Mouse (Mus musculus): Measurements from ENCODE around the gene Krtap4-2.
"Not testable (repeated sequence)": the region's sequence is repeated elsewhere in the genome, so short reads cannot be mapped to it uniquely, and the experiment has no call there.

Krtap4-2 gene

DNA sequence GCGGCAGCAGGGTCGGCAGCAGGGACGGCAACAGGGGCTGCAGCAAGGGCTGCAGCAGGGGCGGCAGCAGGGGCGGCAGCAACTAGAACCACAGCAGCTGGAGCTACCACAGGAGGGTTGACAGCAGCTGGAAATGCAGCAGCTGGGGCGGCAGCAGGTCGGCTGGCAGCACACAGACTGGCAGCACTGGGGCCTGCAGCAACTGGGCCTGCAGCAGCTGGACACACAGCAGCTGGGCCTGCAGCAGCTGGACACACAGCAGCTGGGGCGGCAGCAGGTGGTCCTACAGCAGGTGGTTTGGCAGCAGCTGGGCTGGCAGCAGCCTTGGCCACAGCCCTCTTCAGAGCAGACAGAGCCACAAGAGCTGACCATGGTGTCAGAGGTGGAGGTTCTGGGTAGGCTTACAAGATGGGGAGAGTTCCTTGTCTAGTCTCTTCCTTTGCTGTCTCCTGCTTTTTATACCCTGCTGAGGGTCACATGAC lies at the start of gene Krtap4-2:
Gene Krtap4-2 (minus strand): TSS at position 432 of the 482 bp plus-strand sequence.
- no peak for DNase-seq

DNA sequence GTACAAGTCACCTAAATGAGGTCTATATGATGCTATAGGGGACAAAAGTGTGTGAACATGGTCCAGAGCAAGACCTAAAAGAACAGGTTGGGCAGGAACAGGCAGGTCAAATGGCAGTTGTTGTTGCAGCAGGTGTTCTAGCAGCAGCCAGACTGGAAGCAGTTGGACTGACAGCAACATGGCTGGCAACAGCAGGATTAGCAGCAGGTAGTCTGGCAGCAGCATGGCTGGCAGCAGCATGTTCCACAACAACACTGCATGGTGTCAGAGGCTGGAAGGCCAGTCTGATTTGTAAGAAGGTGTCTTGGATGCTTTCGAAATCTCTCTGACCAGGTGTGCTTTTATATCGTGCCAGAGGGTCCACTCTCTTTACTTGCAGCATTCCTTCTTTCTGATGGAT lies 48.6 kb upstream of the Krtap4-2 start:
- DNase-seq: no peak

DNA sequence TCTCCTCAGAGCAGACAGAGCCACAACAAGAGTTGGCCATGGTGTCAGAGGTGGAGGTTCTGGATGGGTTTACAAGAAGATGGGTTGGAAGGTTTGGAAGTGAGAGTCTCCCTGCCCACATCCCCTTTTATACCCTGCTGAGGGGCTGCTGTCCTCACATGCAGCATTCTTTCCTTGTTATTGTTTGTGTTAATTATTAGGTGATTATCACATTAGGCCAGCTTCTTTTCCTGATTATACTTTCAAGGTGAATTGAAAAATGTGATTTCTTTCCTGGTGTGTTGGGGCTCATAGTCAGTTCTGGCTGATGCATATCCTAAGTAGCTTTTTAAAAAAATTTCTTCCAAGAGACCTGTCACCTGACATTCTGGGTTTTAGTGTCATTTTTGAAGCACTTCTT lies 31.0 kb upstream of the Krtap4-2 start, which contains the start of gene Krtap4-6:
Gene Krtap4-6 (minus strand): TSS at position 101 of the 400 bp plus-strand sequence.
- no peak for DNase-seq

DNA sequence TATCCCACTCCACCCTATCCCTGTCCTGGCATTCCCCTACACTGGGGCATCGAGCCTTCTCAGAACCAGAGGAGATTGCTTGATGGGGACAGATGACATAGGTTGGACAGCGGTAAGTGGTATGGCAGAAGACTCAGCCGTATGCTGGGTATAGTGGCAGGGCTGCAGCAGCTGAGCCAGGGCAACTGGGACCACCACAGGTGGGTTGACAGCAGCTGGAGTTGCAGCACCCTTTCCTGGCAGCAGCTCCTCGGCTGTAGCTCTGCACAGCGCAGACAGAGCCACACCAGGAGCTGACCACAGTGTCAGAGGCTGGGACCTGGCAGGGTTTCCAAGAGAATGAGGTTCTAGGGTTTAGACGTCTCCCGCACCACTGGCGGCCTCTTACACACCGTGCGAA lies 27.9 kb upstream of the Krtap4-2 start:
- DNase-seq: no peak

DNA sequence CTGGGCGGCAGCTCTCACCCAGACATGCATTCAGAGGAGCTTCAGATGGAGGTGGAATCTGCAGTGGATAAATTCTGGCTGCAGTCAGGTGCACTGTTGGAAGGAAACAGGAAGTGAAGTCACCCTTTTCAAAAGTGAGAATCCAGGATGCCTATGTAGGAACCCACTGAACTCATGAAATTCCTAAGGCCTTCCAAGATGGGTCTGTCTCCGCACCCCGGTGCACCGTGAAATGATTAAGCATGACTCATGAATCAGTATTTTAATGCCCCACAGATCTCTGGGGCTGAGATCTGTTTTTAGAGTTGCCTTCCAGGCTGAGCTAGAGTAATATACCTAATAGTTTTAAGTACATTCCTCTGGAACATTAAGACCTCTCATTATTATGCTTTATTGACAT lies 24.4 kb upstream of the Krtap4-2 start:
- no peak for DNase-seq

DNA sequence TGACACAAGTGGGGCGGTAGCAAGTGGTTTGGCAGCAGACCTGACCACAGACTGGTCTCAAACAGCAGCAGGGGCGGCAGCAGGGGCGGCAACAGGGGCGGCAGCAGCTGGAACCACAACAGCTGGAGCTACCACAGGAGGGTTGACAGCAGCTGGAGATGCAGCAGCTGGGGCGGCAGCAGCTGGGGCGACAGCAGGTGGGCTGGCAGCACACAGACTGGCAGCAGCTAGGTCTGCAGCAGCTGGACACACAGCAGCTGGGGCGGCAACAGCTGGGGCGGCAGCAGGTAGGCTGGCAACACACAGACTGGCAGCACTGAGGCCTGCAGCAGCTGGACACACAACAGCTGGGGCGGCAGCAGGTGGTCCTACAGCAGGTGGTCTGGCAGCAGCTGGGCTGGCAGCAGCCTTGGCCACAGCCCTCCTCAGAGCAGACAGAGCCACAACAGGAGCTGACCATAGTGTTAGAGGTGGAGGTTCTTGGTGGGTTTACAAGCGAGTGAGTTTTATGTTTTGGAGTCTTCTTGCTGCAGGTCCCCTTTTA lies 23.7 kb upstream of the Krtap4-2 start, which contains the start of gene Gm11563:
Gene Gm11563 (minus strand): TSS at position 494 of the 544 bp plus-strand sequence.
- not testable (repeated sequence) for DNase-seq

DNA sequence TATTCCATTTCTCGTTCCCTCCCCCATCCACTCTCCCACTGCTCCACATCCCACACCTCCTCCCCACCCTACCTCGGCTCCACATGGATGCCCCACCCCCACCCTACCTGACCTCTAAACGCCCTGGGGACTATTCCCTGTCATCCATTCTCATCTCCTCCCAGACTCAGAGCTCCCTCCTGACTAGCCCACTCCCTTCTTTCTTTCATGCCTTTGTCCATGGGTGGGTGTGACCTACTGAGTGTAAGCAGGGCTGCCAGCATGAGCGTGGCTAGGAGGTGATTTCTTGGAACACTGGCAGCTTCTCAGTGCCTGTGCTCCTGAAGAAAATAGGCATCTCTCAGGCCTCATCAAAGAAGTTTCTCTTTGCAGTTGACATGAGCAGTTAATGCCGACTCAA lies 22.2 kb upstream of the Krtap4-2 start:
- DNase-seq: no peak

DNA sequence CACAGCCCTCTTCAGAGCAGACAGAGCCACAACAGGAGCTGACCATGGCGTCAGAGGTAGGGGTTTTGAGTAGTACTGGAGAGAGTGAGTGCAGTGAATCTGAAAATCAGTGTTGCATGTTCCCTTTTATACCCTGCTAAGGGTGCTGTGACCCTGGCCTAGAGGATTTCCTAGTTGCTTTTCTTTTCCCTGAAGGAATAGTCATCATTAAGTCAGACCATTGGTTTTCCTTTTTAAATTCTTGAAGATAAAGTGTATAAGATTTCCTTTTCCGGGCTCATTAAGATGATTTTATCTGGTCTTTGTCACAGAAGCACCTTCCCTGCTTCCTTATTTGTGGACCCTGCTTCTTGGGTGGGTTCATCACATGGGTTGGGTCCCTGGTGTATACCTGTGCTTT lies 15.3 kb upstream of the Krtap4-2 start, which contains the start of gene Gm11555:
Gene Gm11555 (minus strand): TSS at position 101 of the 400 bp plus-strand sequence.
- DNase-seq: no peak

DNA sequence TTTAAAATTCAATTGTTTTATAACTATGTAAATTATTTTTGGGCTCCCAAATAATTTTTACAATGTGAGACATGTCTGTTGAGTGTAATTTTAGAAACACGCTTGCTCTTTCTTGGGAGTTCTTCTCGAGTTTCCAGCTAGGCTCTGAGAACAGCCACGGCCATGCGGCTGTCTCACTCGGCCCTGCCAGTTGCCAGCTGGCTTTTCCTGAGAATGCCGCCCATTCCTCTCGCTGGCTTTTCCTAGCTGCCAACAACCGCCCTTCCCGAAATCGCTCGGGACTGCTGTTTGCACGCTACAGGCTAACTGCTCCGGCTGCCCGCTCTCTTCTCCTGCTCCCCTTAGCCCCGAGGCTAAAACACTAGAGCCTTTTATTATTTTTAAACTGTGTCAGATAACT lies 11.6 kb upstream of the Krtap4-2 start:
- no peak for DNase-seq

DNA sequence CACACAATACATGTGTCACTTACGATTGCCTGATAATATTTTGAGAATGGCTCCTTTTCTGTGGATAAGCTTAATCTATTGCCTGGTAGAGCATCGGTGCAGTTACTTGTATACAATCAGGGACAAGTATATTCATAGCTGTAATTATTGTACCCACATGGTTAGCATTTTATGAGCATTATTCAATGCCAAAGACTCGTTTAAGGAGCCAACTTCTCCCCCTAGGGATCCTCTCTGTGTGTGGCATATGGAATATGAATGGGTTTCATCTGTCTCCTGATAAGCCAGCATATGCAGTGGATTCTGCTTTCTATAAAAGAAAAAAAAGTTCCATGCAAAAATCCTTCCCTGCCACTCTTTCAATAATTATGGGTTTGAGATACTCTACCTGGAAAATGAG lies 9.5 kb upstream of the Krtap4-2 start:
- no peak for DNase-seq

DNA sequence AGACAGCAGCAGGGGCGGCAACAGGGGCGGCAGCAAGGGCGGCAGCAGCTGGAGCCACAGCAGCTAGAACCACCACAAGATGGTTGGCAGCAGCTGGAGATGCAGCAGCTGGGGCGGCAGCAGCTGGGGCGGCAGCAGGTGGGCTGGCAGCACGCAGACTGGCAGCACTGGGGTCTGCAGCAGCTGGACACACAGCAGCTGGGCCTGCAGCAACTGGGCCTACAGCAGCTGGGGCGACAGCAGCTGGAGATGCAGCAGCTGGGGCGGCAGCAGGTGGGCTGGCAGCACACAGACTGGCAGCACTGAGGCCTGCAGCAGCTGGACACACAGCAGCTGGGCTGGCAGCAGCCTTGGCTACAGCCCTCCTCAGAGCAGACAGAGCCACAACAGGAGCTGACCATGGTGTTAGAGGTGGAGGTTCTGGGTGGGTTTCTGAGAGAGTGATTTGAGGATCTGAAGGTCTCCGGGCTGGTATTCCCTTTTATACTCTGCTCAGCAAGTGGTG lies 8.8 kb upstream of the Krtap4-2 start, which contains the start of gene Krtap4-7:
Gene Krtap4-7 (minus strand): TSS at position 455 of the 505 bp plus-strand sequence.
- not testable (repeated sequence) for DNase-seq

DNA sequence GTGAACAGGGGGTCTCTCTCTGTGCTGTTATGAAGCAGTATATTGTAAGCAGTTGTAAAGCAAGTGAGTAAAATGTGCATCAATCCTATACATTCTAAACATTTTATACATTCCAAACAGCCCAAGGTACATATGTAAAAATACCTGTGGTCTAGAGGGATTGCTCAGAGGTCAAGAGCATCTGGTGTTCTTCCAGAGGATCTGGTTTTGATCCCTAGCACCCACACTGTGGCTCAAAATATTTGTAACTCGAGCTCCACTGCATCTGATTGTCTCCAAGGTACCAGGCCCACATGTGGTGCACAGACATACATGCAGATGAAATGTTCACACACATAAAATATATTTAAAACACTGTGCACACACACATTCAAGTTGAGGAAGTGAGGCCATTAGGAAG lies 6.0 kb upstream of the Krtap4-2 start:
- DNase-seq: no peak

DNA sequence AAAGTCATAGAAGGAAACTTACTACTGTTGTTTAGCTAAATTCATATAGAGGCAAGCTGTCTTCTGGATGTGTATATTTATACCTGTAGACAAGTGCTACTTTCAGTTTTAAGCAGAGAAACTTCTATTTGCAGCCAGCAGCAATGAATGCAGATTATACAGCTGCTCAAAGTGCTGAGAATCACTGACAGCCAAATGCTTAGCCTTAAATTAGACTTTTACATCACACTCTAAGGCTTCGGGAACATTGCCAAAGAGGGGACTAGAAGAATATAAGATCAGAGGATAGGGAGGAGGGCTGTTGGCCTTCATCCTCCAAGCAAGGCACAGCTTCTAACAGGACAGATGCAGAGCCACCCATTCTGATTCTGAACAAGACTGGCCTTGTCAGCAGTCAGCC lies 2.2 kb upstream of the Krtap4-2 start:
- DNase-seq: no peak

DNA sequence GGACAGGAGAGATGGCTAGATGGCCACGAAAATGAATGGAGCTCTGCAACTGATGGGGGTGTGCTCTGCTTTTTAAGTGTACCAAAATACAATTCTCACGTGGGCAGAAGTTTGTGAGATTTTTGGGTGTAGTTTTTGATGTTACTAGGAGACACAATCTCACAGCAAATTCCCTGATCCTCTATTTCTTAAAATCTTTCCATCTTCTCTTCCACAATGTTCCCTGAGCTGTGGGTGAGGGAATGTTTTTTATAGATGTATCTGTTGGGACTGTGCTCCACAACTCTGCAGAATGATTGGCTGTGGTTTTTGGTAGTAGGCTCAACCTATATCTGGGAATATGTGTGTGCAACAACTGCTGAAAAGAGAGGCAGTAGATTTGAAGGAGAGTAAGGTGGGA lies 1.6 kb downstream of the Krtap4-2 start:
- DNase-seq: no peak

DNA sequence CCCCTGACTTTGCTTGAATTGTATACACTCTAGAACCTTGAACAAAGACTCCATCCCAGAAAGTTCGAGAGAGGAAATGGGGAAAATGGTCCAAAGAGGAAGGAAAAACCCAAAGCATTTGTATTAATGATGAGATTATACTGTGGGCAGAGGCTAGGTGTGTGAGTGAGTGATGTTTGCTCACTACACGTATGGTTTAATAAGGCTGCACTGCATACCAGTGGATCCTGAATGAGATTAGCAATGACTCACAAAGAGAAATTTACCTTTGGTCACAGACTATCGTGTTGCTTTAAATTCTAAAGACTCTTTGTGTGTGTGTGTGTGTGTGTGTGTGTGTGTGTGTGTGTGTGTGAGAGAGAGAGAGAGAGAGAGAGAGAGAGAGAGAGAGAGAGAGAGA lies 4.0 kb downstream of the Krtap4-2 start:
- DNase-seq: no peak

DNA sequence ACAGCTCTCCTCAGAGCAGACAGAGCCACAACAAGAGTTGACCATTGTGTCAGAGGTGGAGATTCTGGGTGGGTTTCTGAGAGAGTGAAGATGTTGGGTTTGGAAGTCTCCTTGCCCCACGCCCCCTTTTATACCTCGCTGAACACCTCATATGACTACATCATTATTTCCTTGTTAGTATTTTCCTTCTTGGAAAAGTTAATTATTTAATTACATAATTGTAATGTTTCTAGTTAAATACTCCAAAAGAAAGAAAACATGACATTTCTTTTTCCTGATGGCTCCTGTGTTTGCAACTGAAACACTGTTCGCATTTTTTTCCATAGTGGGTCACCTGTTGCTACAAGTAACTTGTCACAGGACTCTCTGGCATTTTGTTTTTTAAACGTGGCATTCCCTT lies 6.7 kb downstream of the Krtap4-2 start, which contains the start of gene Krtap4-1:
Gene Krtap4-1 (minus strand): TSS at position 101 of the 400 bp plus-strand sequence.
- no peak for DNase-seq

DNA sequence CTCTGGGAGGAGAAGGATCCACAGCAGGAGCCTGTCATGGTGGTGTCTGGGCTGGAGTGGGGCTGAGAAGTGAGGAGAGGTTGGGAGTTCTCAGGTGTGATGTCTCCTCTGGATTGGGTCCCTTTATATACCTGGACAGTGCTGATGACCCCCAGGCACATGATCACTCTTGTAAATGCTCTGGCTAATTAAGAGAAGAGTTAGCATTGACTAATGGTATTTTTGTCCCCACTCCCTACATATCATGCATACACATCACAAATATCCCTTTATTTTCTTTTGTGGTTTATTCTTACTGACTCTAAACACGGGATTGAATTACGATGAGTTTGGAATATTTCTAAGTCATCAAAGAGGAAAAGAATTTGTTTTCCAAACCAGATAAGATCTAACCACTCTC lies 14.5 kb downstream of the Krtap4-2 start, which contains the start of gene Gm11562:
Gene Gm11562 (minus strand): TSS at position 101 of the 400 bp plus-strand sequence.
- DNase-seq: no peak

DNA sequence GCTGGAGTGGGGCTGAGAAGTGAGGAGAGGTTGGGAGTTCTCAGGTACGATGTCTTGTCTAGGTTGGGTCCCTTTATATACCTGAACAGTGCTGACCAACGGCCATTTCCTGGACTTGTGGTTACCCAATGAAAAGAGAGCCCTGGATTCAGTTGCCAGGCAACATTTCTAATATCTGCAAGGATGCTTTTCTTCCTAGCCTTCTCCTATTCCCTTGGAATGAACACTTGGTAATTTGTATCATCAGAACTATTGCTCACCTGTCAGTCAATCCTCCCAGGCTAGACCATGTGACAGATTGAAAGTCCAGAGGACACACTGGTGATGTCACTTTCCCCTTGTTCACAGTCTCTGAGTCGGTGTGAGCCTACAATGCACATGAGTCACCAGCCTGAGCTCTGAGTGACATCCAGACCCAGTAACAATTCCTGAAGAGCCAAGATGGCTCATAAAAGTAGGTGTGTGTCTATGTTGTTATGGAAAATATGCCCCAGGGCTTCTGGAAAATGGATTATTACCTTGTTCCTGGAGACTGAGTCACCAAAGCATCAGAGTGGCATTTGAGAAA lies 20.0 kb downstream of the Krtap4-2 start, which contains the start of gene Krtap2-4:
Gene Krtap2-4 (minus strand): TSS at position 51 of the 568 bp plus-strand sequence.
- DNase-seq: no peak

DNA sequence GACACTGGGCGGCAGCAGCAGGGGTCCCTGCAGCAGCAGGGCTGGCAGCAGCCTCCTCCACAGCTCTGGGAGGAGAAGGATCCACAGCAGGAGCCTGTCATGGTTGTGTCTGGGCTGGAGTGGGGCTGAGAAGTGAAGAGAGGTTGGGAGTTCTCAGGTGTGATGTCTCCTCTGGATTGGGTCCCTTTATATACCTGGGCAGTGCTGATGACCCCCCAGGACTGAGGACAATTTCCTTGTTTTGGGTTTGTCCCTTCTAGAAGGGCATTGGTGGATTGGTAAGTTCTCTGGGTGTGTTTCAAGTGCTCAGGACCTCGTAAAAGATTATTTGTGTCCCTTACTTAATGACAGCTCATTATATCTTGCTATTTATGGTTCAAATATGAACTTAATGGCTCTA lies 24.8 kb downstream of the Krtap4-2 start, which contains the start of gene Gm11937:
Gene Gm11937 (minus strand): TSS at position 101 of the 400 bp plus-strand sequence.
- not testable (repeated sequence) for DNase-seq

DNA sequence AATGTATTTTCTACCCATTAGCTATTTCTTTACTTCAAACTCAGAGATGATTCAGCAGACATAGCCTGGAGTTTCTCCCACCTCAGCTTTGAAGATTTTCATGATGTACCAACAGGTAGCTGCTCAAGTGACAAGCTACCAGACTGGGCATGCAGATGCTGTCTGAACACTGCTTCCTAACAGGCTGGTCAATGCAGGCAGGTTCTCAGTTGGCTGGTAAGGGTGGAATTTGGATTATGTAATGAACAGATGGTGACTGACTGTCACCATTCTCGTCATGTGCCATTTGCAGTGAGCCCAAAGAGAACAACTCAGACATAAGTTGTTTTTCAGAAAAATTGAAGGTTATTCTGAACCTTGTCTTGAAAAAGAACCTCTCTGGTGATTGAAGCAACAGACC lies 25.8 kb downstream of the Krtap4-2 start:
- no peak for DNase-seq

DNA sequence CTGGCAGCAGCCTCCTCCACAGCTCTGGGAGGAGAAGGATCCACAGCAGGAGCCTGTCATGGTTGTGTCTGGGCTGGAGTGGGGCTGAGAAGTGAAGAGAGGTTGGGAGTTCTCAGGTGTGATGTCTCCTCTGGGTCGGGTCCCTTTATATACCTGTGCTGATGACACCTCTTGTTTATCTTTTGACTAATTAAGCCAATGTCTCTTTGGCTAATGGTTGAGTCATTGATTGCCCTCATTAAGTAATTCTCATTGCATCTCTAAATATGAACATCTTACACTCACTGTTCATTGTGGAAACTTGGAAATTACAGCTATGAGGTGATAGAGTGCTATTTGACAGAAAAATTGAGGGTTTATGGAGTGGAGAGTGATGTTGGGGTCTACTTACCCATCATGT lies 31.7 kb downstream of the Krtap4-2 start, which contains the start of gene Gm11938:
Gene Gm11938 (minus strand): TSS at position 101 of the 400 bp plus-strand sequence.
- DNase-seq: not testable (repeated sequence)

DNA sequence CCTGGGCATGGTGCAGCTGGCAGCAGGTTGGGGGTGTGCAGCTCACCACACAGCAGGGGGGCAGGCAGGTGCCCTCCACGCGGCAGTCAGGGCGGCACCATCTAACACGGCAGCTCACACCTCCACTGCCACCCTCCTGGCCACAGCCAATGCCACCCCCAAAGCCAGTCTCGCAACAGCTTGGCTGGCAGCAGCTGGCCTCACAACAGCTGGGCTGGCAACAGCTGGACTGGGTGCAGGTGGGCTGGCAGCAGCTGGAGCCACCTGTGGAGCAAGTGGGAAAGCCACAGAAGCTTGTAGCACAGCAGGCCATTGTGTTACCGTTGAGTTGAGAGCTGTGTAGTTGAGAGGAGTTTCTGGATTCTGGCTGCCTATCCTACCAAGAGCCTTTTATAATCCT lies 37.1 kb downstream of the Krtap4-2 start, which contains the start of gene Krtap9-3:
Gene Krtap9-3 (minus strand): TSS at position 364 of the 400 bp plus-strand sequence.
- DNase-seq: not testable (repeated sequence)

DNA sequence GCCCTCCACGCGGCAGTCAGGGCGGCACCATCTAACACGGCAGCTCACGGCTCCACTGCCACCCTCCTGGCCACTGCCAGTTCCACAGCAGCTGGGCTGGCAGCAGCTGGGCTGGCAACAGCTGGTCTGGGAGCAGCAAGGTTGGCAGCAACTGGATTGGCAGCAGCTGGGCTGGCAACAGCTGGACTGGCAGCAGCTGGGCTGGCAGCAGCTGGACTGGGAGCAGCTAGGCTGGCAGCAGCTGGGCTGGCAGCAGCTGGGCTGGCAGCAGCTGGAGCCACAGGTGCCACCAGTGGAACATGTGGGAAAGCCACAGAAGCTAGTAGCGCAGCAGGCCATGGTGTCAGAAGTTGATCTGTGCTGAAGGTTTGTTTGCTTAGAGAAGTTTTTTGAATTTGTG lies 43.9 kb downstream of the Krtap4-2 start, which contains the start of gene Krtap1-3:
Gene Krtap1-3 (minus strand): TSS at position 359 of the 400 bp plus-strand sequence.
- DNase-seq: no peak

DNA sequence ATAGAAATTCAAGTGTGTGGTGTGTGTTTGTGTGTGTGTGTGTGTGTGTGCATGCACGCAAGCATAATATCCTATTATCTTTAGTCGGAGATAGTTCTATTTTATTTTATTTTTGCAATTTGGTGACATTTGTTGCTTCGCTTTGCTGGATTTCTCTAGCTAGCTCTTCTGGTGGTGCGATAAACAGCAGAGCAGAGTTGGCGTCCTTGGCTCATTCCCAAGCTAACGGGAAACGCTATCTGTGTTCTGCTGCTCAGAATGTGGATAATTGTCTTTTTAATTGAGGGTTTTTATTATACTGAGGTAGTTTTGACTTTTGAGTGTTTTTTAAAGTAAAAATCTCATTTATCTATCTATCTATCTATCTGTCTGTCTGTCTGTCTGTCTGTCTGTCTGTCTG lies 49.8 kb downstream of the Krtap4-2 start:
- DNase-seq: no peak
